Mouse (Mus musculus) left cerebral cortex, postnatal 4 days (tissue): ENCODE data around the gene Klc3. TPM values are rescaled to one million over a fixed set of nuclear protein-coding genes. Genes with fewer than 3 reads are reported as not detected.

Experiments
- DNase-seq: peaks from one replicate; pipeline ENCODE4 v3.0.0-alpha.2; 2022
- intact Hi-C: fragments of 180-260 bp; cut with DNase I; formaldehyde crosslinking; loops from one replicate; pipeline ENCODE4 v1.15.1; 2025
- total RNA-seq, 2 experiments: library from RNA; stranded (reverse); gene quantifications; 2 replicates each; pipeline ENCODE4 v1.2.3; 2021

Gene Klc3
- total RNA-seq = 1 to 10 TPM; 1.2 to 1.3 TPM

DNA sequence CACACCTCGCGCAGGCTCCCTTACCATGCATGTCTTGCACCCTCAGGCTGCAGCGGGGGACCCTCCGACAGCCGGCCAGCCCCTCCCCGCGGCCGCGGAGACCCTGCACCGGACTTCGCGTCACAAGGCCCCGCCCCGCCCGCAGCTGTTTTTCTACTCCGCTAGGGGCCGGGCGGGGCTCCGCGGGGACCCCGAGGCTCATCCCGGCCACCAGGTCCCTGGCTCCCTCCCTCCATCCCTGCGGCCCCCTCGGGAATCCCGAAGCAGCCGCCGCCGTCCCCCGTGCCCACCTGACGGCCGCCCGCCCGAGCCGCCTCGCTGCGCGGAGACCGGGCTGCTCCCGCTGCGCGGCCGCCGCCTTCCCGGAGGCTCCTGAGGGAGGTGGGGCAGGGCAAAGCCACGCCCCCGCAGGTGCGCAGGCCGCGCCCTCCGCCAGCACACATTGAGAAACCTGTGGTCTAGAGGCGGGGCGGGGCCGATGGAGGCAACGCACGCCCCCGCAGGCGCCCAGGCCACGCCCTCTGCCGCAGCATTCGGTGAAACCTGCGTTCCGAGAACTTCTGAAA lies at the start of gene Klc3:
TSS of gene Klc3 (minus strand) at position 374 of the 566 bp plus-strand sequence.
- DNase-seq = no peak
- intact Hi-C loops = loop anchor here (10.0 kb wide), 1 partner anchor 301 kb away; no protein-coding TSS in a partner anchor

DNA sequence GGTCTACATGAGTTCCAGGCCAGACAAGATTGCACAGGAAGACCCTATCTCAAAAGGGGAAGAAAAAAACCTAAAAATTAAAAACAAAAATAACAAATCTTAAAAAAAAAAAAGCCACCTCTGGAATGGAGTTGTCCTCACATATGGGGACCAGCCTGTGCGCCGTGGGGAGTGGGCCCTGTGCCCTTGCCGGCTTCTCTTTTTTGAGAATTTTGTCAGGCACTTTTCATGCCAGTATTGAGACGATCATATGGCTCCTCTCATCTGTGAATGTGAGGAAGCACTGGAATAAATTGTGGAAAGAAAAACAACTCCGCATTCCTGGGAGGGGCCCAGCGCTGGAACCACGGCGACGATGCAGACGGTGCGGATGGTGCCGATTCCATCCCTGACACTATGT lies 45.3 kb upstream of the Klc3 start:
- DNase-seq = peak; percentile 22
- intact Hi-C loops = no loop called here

DNA sequence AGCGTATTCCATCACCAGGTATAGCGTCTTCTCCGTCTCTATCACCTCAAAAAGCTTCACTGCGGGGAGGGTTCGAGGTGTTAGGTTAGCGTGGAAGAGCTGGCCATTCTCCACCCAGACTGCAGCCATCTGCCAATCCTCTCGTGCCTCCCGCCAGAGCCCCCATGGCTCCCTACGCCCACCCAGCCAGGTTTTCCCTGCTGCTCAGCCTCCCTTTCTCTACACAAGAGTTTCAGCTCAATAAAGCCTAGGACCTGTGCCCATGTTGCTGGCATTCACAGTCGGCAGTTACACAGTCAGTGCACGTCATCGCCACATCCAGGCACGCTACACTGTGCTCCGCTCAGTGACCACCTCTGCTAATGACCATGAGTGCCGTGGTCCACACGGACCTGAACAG lies 43.8 kb upstream of the Klc3 start:
- intact Hi-C loops = no loop called here
- DNase-seq = peak; percentile 50

DNA sequence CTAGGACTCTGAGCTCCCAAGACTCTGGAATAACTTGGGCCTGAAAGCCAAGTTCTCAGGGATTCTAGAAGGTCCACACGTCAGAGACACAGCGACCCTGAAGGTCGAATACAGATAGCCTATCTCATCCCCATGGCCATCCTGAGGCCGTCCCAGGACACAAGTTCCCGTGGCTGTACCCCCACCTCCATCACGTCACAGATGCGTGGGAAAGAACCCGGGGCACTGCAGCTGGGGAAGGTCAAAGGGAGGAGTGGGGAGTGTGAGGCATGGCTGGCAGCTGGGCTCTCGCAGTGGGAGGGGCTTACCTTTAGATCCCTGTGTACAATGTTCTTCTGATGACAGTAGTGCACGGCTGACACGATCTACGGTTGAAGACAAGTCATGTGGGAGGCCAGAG lies 40.9 kb upstream of the Klc3 start:
- intact Hi-C loops = no loop called here
- no peak for DNase-seq

DNA sequence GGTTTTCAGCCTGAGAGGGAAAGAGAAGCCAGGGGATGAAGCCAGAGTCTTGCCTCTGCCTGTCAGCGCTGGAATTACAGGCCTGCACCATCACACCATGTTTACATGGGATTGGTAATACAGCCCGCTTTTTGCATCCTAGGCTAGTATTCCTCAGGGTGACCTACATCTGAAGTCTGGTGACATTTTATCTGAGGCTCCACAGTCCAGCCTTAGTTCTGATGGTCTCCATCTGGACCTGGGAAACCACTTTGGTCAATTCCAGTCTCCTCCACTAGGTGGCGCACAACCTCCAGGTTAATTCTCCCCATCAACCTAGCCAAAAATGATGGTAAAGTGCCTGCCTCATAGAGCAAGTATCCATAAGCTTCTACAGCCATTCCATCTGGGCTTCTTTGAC lies 39.4 kb upstream of the Klc3 start:
- intact Hi-C loops = no loop called here
- peak; percentile 82 for DNase-seq

DNA sequence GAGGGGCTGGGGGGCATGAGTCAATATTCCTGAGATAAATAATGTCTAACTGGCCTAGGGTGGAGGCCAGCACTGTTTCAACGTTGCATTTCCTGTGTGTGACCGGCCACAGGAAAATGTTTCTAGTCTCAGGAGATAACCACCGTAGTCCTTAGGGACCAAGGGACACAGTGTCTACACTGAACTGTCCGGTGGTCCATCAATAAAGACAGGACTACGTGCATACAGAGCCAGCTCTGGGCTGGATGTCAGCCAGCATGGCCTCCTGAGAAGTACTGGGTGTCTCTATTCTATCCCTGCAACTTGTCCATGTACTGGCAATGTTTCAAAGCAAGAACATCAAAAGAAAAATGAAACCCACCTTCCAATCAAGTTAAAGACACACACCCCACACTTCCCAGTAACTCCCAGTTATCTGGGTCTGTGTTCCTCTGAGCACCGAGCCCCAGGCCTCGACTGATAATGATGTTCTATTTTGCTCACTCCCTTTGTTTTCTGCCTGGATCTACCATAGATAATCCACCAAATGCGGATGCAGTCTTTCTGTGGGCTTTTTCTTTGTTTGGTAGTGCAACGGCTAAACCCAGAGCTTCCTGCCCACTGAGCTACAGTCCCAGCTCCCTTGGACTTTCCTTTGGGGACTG lies 37.7 kb upstream of the Klc3 start:
- DNase-seq = no peak
- intact Hi-C loops = no loop called here

DNA sequence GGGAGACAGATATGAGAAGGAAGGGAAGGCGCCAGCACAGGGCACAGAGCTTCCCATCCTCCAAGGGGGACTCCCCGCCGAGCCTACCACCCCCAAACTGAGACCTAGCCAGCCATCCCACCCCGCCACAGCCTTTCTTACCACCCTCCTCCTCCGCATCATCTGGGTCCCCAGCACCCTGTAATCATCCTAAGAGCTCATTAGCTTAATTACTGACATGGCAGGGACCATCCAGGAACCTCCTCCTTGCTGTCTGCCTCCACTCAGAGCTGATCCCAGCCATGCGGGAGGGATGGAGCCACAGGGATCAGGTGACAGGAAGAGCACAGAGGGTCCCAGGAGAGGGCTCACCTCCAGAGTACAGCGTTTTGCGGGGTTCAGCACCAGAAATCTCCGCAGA lies 33.1 kb upstream of the Klc3 start:
- intact Hi-C loops = no loop called here
- DNase-seq = no peak

DNA sequence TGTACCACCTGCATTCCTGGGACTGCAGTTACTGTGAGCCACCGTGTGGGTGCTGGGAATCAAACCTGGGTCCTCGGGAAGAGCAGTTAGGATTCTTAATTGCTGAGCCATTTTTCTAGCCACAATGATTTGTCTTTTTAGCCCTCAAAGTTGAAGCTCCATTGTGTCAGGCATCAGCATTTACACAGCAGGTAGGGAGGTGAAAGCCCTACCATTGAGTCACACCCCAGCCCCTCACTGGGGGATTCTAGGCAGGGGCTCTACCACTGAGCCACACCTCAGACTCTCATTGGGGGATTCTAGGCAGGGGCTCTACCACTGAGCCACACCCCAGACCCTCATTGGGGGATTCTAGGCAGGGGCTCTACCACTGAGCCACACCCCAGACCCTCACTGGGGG lies 32.4 kb upstream of the Klc3 start:
- no peak for DNase-seq
- intact Hi-C loops = no loop called here

DNA sequence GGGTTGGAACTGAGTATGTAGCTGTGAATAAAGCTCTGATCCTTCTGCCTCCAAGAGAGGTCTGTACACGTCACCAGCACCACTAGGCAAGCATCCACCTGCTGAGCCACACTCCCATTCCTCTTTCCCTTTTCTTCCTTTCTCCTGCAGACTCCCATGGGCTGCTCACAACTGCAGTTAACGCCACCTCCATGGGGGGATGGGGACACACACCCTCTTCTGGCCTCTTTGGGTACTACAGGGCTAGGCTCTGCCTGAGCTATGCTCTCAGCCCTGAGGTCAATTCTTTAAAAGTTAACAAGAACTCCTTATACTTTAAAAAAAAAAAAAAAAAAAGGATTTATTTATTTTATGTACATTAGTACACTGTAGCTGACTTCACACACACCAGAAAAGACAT lies 28.6 kb upstream of the Klc3 start:
- intact Hi-C loops = no loop called here
- no peak for DNase-seq

DNA sequence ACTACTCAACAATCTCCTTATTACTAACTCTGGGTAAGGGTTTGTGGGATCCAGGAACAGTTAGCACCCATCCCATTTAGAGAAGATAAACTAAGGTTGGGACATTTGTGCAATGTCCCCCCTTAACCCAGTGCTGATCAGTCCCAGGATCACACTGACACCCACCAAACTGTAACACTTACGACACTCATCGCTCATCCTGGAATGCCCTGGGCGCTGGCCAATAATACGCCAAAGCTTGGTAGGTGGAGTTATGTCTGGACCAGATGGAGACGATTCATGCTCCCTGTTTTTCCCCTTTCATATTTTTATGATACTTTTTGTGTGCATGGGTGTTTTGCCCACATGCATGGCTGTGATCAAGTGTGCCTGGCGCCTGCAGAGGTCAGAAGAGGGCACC lies 26.5 kb upstream of the Klc3 start:
- intact Hi-C loops = no loop called here
- DNase-seq = no peak

DNA sequence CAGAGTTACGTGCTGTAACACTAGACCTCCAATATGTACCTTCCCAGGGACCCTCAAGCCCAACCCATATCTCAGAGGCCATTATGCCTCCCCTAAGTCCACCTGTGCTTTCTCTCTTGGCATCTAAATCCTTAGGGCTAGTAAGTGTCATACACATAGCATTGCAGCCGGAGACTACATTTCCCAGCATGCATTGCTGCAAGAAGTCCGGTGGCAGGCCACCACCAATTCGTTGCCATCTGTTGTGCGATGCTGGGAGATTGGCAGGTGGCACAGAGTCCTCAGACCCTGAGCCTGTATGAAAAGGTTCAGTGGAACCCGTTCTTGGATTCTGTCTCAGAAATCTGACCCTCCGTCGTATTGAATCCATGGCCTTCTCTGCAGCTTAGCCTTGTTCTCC lies 25.8 kb upstream of the Klc3 start:
- intact Hi-C loops = no loop called here

DNA sequence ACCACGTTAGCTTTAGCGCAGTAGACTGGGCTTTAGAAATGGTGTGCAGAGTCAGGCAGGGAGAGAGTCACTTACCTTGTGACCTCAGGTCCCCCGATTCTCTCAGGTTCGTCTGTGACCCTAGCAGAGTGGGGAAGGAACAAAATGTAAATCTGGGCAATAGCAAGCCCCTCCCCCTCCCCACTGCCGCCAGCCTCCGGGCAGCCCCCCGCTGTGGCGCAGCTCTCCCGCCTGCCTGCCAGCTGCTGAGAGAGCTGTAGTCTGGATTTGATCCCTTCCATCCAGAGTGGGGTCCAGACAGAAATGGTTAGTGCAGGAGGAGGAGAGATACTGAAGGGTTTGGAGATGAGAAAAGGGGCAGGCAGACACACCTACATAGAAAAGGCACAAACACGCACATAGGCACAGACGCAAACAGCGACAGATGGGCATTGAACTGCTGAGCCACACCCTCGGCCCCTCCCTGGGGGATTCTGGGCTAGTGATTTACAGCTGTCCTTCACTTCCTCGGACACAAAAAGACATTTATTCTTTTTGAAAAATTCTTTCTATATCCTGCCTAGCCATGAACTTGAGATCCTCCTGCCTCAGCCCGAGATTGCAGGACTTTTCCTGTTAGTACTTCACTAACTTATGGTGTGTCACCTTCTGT lies 24.2 kb upstream of the Klc3 start:
- intact Hi-C loops = no loop called here
- DNase-seq = peak; percentile 38

More for the DNA sequence above, 25.8 kb upstream of the Klc3 start:
- peak; percentile 69 for DNase-seq

DNA sequence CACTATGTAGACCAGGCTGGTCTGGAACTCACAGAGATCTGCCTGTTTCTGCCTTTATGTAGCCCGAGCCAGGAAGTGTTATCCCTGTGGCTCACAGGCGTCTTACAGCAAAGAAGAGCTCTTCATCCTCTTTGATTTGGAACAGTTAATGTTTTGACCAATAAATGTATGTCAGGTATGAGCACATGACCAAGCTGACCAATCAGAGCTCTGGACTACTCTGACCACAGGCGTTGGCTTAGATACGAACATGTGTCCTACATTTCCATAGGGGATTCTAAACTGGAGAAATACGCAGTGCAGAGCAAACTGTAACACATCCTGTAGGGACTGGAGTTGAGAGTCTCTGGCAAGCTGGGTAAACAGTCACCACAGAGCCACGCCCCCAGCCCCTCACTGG lies 23.0 kb upstream of the Klc3 start:
- no peak for DNase-seq
- intact Hi-C loops = no loop called here

DNA sequence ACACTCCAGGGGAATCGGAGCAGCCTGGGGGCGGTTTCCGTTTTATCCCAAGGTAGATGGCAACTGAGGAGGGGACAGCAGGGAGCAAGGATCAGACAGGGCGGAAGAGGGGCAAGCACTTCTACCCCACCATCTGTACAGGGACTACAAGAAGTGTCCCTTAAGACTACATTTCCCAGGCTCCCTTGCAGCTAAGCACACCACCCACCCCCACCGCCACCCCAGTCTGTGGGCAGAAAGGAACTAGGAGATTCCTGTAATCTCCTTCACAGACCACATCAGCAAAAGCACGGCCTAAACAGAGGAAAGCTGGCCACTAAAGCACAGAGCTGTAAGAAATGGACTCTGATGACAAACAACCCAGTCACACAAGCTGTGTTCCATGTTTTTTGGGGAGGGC lies 22.4 kb upstream of the Klc3 start:
- DNase-seq = no peak
- intact Hi-C loops = no loop called here

DNA sequence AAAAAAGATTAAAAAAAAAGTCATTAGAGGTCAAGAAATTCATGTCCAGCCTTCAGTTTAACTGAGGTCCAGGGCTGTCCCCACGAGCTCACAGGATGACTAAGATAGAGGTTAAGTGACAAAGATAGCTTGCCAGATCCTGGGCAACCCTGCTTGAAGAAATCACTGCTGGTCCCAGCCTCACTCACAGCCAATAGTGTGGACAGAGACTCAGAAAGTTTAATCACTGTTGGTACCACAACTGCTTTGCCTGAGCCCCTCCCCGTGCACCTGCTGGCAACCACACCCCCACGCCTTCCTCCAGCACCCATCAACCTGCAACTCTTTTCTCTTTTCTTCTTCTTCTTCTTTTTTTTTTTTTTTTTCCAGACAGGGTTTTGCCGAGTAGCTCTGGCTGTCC lies 20.1 kb upstream of the Klc3 start:
- DNase-seq = no peak
- intact Hi-C loops = no loop called here

DNA sequence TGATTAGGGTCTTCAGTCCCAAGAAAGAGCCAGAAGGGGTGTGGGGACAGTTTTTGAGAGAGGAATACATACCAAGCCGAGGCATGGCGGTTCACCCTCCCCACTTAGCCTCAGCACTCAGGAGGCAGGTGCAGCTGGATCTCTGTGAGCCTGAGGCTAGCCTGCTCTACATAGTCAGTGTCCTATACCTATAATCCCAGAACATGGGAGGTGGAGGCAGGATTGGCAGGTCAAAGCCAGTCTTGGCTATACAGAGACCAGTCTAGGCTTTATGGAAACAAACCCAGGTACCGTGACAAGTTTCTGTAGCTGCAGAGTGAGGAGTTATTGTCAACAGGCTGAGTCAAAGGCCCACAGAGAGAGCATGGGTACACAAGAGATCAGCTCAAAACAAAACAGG lies 19.2 kb upstream of the Klc3 start:
- intact Hi-C loops = no loop called here
- no peak for DNase-seq

DNA sequence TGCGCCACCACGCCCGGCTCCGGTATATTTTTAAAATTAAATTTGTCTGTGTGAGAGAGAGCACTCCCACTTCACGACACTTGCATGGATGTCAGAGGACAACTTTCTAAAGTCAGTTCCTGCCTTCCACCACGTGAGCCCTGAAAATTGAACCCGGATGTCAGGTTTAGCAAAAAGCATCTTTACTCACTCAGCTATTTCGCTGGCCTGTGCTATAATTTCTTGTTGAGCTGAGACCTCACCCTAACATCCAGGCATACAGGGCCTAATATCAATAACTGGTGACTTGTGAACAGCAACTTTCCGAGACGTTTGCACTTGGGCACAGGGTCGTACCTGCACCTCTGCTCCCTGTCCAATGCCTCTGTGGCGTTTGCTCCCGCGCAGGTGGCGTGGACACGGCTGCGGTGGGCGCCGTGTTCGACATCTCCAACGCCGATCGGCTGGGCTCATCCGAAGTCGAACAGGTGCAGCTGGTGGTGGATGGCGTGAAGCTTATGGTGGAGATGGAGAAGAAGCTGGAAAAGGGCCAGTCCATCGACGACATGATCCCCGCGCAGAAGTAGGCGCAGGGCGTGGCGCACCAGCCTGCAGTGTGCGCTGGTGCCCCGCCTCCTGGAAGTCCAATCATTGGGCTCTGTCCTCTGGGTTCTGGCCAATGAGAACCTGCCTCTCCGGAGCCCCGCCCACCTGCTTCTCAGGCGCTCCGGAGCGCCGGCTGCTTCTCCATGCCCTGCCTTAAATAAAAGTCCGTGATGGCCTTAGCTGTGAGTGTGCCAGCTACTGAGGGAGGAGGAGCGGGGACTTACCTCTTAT lies 17.1 kb upstream of the Klc3 start:
- DNase-seq = peak; percentile 91
- intact Hi-C loops = no loop called here

DNA sequence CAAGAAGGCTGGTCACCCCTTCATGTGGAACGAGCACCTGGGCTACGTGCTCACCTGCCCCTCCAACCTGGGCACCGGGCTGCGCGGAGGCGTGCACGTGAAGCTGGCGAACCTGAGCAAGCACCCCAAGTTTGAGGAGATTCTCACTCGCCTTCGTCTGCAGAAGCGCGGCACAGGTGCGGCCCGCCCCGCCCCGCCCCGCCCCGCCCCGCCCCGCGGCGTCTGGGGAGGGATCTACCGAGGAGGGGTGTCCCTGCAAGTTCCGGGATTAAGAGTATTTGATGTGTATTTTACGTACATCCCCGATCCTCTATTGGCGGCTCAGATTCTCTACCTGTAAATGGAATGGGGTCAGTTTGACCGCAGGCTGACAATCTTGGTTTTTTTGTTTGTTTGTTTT lies 16.2 kb upstream of the Klc3 start:
- no peak for DNase-seq
- intact Hi-C loops = no loop called here

DNA sequence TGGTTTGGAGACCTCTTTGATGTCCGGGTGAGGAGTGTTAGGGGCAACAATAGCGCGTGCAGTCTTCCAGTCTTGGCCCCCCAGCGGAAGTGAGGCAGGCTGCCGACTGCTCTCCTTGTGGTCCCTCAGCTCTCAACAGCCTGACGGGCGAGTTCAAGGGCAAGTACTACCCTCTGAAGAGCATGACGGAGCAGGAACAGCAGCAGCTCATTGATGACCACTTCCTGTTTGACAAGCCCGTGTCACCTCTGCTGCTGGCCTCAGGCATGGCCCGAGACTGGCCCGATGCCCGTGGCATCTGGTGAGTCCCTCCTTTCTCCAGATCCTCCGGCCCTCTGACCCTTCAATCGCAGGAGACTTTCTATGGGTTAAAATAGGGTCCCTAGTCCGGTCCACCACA lies 12.7 kb upstream of the Klc3 start:
- intact Hi-C loops = no loop called here
- DNase-seq = no peak

DNA sequence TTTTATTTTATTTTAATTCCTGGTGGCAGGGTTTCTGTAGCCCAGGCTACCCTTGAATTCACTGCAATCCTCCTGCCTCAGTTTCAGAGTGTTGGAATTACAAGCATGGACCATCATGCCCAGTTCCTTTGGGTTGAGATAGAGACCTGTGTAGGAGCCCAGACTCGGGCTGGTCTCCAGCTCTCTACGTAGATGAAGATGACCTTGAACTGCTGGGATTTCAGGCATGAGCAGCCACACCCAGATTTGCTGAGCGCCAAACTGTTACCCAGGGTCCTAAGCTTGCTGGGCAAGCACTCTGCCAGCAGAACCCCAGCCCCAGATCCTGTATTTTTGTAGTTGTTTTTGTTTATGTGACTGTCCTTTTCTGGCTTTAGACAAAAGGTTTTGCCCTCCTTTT lies 9.6 kb upstream of the Klc3 start:
- intact Hi-C loops = no loop called here

DNA sequence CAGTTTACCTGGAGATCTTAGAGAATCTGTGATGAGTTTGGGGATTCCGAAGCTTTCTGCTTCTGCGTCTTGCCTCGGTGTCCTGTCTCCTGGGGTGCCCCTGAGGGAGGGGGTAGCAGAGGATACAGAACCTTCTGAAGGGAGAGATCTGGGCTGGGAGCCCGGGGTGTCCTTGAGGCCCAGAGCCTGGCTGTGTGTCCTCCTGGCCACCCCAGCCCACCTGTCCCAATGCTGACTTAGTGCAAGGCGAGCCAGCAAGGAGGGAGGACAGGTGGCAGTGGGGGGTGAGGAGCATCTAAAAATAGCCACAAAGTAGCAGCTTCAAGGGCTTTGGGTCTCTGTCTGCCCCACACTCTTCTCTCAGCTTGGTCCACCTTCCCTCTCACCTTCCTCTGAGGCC lies 7.9 kb upstream of the Klc3 start:
- no peak for DNase-seq
- intact Hi-C loops = no loop called here

More for the DNA sequence above, 9.6 kb upstream of the Klc3 start:
- no peak for DNase-seq
